Mouse (Mus musculus): Measurements from ENCODE around the gene Gng7.
A peak's percentile ranks its signal among the peaks of the same experiment; 100 is the strongest.

The Gng7 gene

GRCm38 (mm10) chr10:80930361-80931152, 84.2 kb downstream of the Gng7 start:
- ATAC-seq (ENCODE audit: low TSS enrichment) = no peak

GRCm38 (mm10) chr10:80929299-80930226, 85.2 kb downstream of the Gng7 start, which contains the start of gene Gadd45b:
Gadd45b (plus strand) TSS chr10:80930073.
- ATAC-seq (ENCODE audit: low TSS enrichment) = no peak; the same call in none of the 2 replicates

- ATAC-seq (ENCODE audit: low TSS enrichment) = peak; percentile 58
Observed at GRCm38 (mm10) chr10:80928586-80929298, 86.0 kb downstream of the Gng7 start.

- no peak for ATAC-seq (ENCODE audit: low TSS enrichment)
Observed at GRCm38 (mm10) chr10:80925472-80925871, 89.3 kb downstream of the Gng7 start.

- ATAC-seq (ENCODE audit: low TSS enrichment) = no peak
Observed at GRCm38 (mm10) chr10:80921923-80922322, 92.8 kb downstream of the Gng7 start.

- ATAC-seq (ENCODE audit: low TSS enrichment) = peak; percentile 94
Observed at GRCm38 (mm10) chr10:80917779-80918434, 96.8 kb downstream of the Gng7 start, which contains the start of gene Lmnb2. Lmnb2 (minus strand) TSS chr10:80918245.

GRCm38 (mm10) chr10:80917336-80917778, 97.4 kb downstream of the Gng7 start:
- ATAC-seq (ENCODE audit: low TSS enrichment) = peak; percentile 1; the same call in 1 of the 2 replicates

- ATAC-seq (ENCODE audit: low TSS enrichment) = no peak
Observed at GRCm38 (mm10) chr10:80915736-80916135, 99.0 kb downstream of the Gng7 start.

- ATAC-seq (ENCODE audit: low TSS enrichment) = no peak
Observed at GRCm38 (mm10) chr10:80915260-80915659, 99.5 kb downstream of the Gng7 start.

- no peak for ATAC-seq (ENCODE audit: low TSS enrichment)
Observed at GRCm38 (mm10) chr10:80914253-80914656, 100.5 kb downstream of the Gng7 start.

- ATAC-seq (ENCODE audit: low TSS enrichment) = no peak
Observed at GRCm38 (mm10) chr10:80913364-80914011, 101.3 kb downstream of the Gng7 start.

GRCm38 (mm10) chr10:80911891-80912290, 102.9 kb downstream of the Gng7 start:
- no peak for ATAC-seq (ENCODE audit: low TSS enrichment)

- ATAC-seq (ENCODE audit: low TSS enrichment) = no peak
Observed at GRCm38 (mm10) chr10:80911354-80911753, 103.4 kb downstream of the Gng7 start.

GRCm38 (mm10) chr10:80909375-80910162, 105.2 kb downstream of the Gng7 start:
- no peak for ATAC-seq (ENCODE audit: low TSS enrichment)

- no peak for ATAC-seq (ENCODE audit: low TSS enrichment)
Observed at GRCm38 (mm10) chr10:80904709-80905108, 110.0 kb downstream of the Gng7 start.

- no peak for ATAC-seq (ENCODE audit: low TSS enrichment)
Observed at GRCm38 (mm10) chr10:80904004-80904693, 110.6 kb downstream of the Gng7 start.

- no peak for ATAC-seq (ENCODE audit: low TSS enrichment)
Observed at GRCm38 (mm10) chr10:80903282-80903681, 111.5 kb downstream of the Gng7 start.

- ATAC-seq (ENCODE audit: low TSS enrichment) = no peak
Observed at GRCm38 (mm10) chr10:80902273-80902940, 112.3 kb downstream of the Gng7 start.
